Mouse (Mus musculus): ENCODE data around the gene Rnf144b. TPM values are rescaled to one million over a fixed set of nuclear protein-coding genes. Genes with fewer than 3 reads are reported as not detected.

Gene Rnf144b
- polyA plus RNA-seq, 1 experiment from 2014 or later = 1.0 TPM

DNA sequence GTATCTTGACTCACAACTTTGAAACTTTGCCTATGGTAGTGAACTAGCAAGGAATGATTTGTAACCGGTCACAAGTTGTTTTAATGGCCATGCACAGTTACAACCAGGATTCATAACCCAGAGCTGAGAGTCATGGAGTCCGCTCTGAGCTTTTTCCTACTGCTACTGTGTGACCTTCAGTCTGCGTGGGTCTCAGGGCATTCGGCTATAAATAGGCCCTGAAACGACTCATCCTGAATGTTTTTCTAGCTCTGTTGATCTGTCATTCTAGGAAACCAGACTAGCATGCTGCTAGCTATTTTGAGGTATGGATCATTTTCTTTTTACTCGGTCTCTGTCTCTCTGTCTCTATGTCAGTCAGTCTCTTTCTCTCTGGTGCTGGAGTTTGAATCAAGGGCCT, 20.3 kb downstream of the Rnf144b start:
- WGBS = 72% methylated on average over 6 of the region's 6 CpGs
- H3K9me3 ChIP-seq (ENCODE audit: control insufficient read depth, low read length) = no peaks in the 10 kb centered on the region
- no peak overlapping the region for H3K4me2 ChIP-seq (ENCODE audit: low read depth, low read length)
- no peak for ATAC-seq
- no peaks in the 10 kb centered on the region for H3K36me3 ChIP-seq (ENCODE audit: control insufficient read depth, insufficient read depth, low read length)
- H3K27me3 ChIP-seq (replicated peaks; ENCODE audit: control insufficient read depth, insufficient read depth, low read length) = no peaks in the 10 kb centered on the region
- H3K9ac ChIP-seq (ENCODE audit: low read depth, low read length) = no peak overlapping the region
- H3K4me1 ChIP-seq (ENCODE audit: control insufficient read depth, insufficient read depth, low read length) = no peaks in the 10 kb centered on the region
- H3K4me3 ChIP-seq (ENCODE audit: low read length) = no peak overlapping the region
- no peak overlapping the region for H3K27ac ChIP-seq (ENCODE audit: low read length)

DNA sequence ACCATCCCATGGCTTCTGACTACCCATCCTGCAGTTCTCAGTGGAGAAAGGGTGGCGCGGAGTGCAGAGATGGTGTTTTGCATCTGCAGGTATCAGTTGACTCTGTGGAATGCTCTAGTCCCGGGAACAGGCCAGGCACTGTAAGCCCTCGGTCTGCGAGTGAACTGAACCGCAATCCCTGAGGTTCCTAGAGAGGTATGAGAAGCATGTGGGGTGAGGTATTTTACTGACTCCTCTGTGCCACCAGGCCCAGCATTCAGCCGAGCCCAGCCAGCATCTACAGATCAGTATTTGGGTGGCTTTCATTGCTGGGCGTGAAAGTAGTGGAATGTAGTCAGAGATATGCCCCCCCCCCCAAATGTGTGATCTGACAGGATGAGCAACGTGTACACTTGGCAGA, 23.5 kb downstream of the Rnf144b start:
- H3K4me2 ChIP-seq (ENCODE audit: low read depth, low read length) = no peak overlapping the region
- no peaks in the 10 kb centered on the region for H3K27me3 ChIP-seq (replicated peaks; ENCODE audit: control insufficient read depth, insufficient read depth, low read length)
- no peak for ATAC-seq
- no peaks in the 10 kb centered on the region for H3K36me3 ChIP-seq (ENCODE audit: control insufficient read depth, insufficient read depth, low read length)
- H3K9me3 ChIP-seq (ENCODE audit: control insufficient read depth, low read length) = no peaks in the 10 kb centered on the region
- 58% methylated on average over 9 of the region's 9 CpGs for WGBS
- H3K27ac ChIP-seq (ENCODE audit: low read length) = no peak overlapping the region
- no peak overlapping the region for H3K4me3 ChIP-seq (ENCODE audit: low read length)
- H3K9ac ChIP-seq (ENCODE audit: low read depth, low read length) = no peak overlapping the region
- H3K4me1 ChIP-seq (ENCODE audit: control insufficient read depth, insufficient read depth, low read length) = no peaks in the 10 kb centered on the region

DNA sequence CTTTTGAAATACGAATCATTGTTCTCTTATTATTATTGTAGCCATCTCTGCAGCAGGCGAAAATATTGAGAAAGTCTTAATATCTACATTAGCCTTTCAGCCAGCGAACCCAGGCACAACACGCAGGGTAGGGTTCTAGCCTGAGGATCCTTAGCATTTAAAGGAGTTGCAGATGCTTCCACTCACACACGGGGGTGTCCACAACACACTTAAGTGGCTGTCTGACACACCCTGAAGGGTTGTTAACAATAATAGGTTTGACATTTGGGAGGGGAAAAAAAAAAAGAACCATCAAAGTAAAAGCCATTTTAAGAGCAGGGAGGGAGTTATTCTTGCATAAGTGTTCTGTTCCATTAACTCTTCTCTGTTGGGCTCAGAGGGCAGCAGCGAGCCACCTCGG, 23.9 kb downstream of the Rnf144b start:
- Histone ChIP-seq H3K27me3 (replicated peaks; ENCODE audit: control insufficient read depth, insufficient read depth, low read length) (no peaks in the 10 kb centered on the region), H3K4me2 (ENCODE audit: low read depth, low read length) (no peak overlapping the region), H3K4me3 (ENCODE audit: low read length) (no peak overlapping the region), H3K9me3 (ENCODE audit: control insufficient read depth, low read length) (no peaks in the 10 kb centered on the region), H3K4me1 (ENCODE audit: control insufficient read depth, insufficient read depth, low read length) (no peaks in the 10 kb centered on the region), H3K9ac (ENCODE audit: low read depth, low read length) (no peak overlapping the region), H3K36me3 (ENCODE audit: control insufficient read depth, insufficient read depth, low read length) (no peaks in the 10 kb centered on the region), H3K27ac (ENCODE audit: low read length) (no peak overlapping the region)
- ATAC-seq = no peak
- 66% methylated on average over 7 of the region's 7 CpGs for WGBS

DNA sequence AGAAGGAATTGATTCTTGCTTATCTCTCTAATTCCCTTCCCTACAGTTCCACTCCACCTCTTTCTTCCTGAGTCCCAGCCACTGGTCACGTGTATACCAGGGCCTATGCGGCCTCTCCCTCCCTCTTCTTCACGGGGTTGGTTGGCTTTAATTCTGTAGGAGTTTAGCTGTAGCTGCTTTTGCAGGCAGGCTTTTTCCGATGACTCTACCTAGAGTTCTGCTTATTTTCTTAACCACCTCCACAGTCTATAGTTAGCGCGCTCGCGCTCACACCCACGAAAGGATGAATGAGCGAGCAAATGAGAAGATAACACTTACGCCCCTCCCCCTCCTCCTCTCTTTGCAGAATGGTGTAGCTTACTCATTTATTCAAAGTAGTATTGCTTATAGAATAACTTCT, 26.1 kb downstream of the Rnf144b start:
- WGBS = 62% methylated on average over 11 of the region's 11 CpGs
- Histone ChIP-seq H3K4me1 (ENCODE audit: control insufficient read depth, insufficient read depth, low read length) (no peaks in the 10 kb centered on the region), H3K4me3 (ENCODE audit: low read length) (no peak overlapping the region), H3K9me3 (ENCODE audit: control insufficient read depth, low read length) (no peaks in the 10 kb centered on the region), H3K9ac (ENCODE audit: low read depth, low read length) (no peak overlapping the region), H3K36me3 (ENCODE audit: control insufficient read depth, insufficient read depth, low read length) (no peaks in the 10 kb centered on the region), H3K27me3 (replicated peaks; ENCODE audit: control insufficient read depth, insufficient read depth, low read length) (no peaks in the 10 kb centered on the region), H3K27ac (ENCODE audit: low read length) (no peak overlapping the region), H3K4me2 (ENCODE audit: low read depth, low read length) (no peak overlapping the region)
- ATAC-seq = no peak

DNA sequence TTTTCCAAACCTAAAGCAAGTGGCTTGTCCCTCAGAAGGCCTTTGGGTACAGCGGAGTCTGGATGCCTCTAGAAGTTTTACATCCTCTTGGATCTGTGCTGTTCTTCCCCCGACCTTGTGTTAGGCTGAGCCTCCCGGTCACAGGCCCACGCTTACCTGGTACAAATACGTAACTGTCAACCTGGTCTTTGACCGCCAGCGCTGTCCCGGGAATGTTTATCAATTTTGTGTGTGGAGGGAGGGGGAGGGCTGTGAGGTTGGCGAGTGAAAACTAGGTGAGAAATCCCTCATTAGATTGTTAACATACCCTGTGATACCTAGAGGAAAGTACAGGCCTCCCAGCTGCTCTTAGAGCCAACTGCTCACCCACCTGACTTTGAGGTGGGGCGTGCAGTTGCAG, 27.5 kb downstream of the Rnf144b start:
- H3K4me1 ChIP-seq (ENCODE audit: control insufficient read depth, insufficient read depth, low read length) = no peaks in the 10 kb centered on the region
- no peaks in the 10 kb centered on the region for H3K36me3 ChIP-seq (ENCODE audit: control insufficient read depth, insufficient read depth, low read length)
- H3K9ac ChIP-seq (ENCODE audit: low read depth, low read length) = no peak overlapping the region
- no peak overlapping the region for H3K4me3 ChIP-seq (ENCODE audit: low read length)
- 72% methylated on average over 10 of the region's 10 CpGs for WGBS
- no peak overlapping the region for H3K4me2 ChIP-seq (ENCODE audit: low read depth, low read length)
- no peaks in the 10 kb centered on the region for H3K27me3 ChIP-seq (replicated peaks; ENCODE audit: control insufficient read depth, insufficient read depth, low read length)
- H3K27ac ChIP-seq (ENCODE audit: low read length) = no peak overlapping the region
- no peak for ATAC-seq
- no peaks in the 10 kb centered on the region for H3K9me3 ChIP-seq (ENCODE audit: control insufficient read depth, low read length)

DNA sequence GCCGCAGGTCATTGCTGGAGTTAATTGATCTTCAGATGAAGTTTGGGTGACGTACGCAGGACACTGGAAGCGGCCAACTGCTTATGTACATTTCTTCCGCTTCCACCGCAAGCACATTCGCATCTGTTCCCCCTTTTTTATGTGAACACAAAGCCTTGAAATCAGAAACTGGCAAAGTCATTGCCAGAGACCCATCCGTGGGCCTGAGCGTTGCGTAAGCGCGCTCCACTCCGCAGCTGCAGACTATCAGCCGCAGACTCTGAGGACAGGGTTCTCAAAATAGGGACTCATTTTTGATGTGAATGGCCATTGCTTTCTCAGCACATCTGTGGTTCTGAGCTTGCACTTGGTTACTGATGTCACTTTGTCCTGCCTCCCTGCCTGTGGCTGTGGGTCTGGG, 28.6 kb downstream of the Rnf144b start:
- Histone ChIP-seq H3K4me1 (ENCODE audit: control insufficient read depth, insufficient read depth, low read length) (no peaks in the 10 kb centered on the region), H3K27me3 (replicated peaks; ENCODE audit: control insufficient read depth, insufficient read depth, low read length) (no peaks in the 10 kb centered on the region), H3K9me3 (ENCODE audit: control insufficient read depth, low read length) (no peaks in the 10 kb centered on the region), H3K4me3 (ENCODE audit: low read length) (no peak overlapping the region), H3K36me3 (ENCODE audit: control insufficient read depth, insufficient read depth, low read length) (no peaks in the 10 kb centered on the region), H3K9ac (ENCODE audit: low read depth, low read length) (no peak overlapping the region), H3K27ac (ENCODE audit: low read length) (no peak overlapping the region), H3K4me2 (ENCODE audit: low read depth, low read length) (no peak overlapping the region)
- no peak for ATAC-seq
- 93% methylated on average over 14 of the region's 14 CpGs for WGBS

DNA sequence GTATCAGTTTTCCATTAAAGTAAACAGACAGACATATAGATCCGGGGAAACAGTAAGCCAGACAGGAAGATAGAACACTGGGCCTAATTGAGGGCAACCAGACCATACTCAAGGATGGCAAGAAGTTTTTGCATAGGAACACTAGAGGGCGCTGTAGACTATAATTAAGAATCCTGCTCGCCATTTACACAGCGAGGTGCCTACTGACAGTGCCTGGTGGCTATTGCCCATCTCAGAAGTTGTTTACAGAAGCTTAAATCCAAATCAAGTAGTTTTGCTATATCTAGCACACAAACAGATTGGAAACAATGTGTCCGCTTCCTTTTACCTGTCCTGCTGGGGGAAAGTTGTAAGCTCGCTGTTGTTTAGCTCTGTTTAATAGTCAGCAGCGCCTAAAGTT, 29.9 kb downstream of the Rnf144b start:
- WGBS = 34% methylated on average over 7 of the region's 7 CpGs
- Histone ChIP-seq H3K4me1 (ENCODE audit: control insufficient read depth, insufficient read depth, low read length) (no peaks in the 10 kb centered on the region), H3K27me3 (replicated peaks; ENCODE audit: control insufficient read depth, insufficient read depth, low read length) (no peaks in the 10 kb centered on the region), H3K9ac (ENCODE audit: low read depth, low read length) (no peak overlapping the region), H3K27ac (ENCODE audit: low read length) (no peak overlapping the region), H3K36me3 (ENCODE audit: control insufficient read depth, insufficient read depth, low read length) (no peaks in the 10 kb centered on the region), H3K9me3 (ENCODE audit: control insufficient read depth, low read length) (no peaks in the 10 kb centered on the region), H3K4me3 (ENCODE audit: low read length) (no peak overlapping the region), H3K4me2 (ENCODE audit: low read depth, low read length) (no peak overlapping the region)
- no peak for ATAC-seq

DNA sequence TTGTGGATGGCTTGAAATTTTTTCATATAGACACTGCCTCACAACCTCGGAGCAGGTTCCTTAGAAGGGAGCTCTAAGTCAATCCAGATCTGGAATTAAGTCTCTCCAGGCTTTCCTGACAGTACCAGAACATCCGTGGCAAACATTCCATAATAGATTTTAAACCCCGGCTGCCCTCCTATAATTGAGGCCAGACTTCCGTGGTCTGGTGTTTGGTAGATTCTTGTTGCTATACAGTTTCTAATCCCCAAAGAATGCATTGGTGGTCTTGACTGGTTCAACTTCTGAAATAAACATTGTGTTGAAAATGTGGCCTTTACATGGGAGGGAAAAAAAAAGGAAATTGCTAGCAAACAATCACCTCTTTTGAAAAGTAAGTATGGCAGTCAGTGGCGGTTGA, 30.8 kb downstream of the Rnf144b start:
- H3K36me3 ChIP-seq (ENCODE audit: control insufficient read depth, insufficient read depth, low read length) = no peaks in the 10 kb centered on the region
- H3K27ac ChIP-seq (ENCODE audit: low read length) = no peak overlapping the region
- no peaks in the 10 kb centered on the region for H3K4me1 ChIP-seq (ENCODE audit: control insufficient read depth, insufficient read depth, low read length)
- 63% methylated on average over 5 of the region's 5 CpGs for WGBS
- no peak for ATAC-seq
- H3K4me3 ChIP-seq (ENCODE audit: low read length) = no peak overlapping the region
- H3K9me3 ChIP-seq (ENCODE audit: control insufficient read depth, low read length) = no peaks in the 10 kb centered on the region
- no peak overlapping the region for H3K9ac ChIP-seq (ENCODE audit: low read depth, low read length)
- no peaks in the 10 kb centered on the region for H3K27me3 ChIP-seq (replicated peaks; ENCODE audit: control insufficient read depth, insufficient read depth, low read length)
- no peak overlapping the region for H3K4me2 ChIP-seq (ENCODE audit: low read depth, low read length)

DNA sequence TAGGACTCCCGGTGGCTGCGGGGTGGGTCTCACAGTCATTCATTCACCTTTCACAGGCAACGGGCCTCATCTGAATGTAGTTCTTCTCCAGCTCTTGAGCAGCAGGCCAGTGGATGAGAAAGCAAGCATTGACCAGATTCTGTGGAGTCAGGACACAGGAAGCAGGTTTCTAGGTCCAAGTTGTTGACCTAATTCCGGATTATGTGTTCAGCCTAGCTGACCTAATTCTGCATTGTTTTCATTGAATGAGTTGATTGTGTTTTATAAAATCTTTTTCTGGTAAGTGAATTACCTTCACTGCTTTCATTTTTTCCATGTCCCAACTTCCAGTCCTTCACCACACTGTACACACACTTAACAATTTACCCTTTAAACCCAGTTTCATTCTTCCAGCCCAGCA, 32.4 kb downstream of the Rnf144b start:
- 55% methylated on average over 4 of the region's 4 CpGs for WGBS
- no peak for ATAC-seq

DNA sequence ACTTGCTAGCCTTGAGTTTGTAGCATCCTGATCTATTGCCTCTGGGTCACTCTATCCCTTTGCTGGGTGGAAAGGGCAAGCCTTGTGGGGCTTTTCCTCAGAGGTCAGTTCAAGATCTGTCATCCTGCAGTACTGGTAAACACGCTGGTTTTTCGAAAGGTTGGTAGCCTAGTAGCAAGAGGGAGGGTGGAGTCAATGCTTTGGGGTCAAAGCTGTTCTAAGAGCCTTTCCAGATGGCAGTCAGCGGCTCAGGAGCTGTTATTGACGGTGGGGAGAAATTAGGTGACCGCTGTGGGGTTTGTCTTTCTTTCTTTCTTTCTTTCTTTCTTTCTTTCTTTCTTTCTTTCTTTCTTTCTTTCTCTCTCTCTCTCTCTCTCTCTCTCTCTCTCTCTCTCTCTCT, 34.4 kb downstream of the Rnf144b start:
- no peak for ATAC-seq
- Histone ChIP-seq H3K27ac (ENCODE audit: low read length) (no peak overlapping the region), H3K27me3 (replicated peaks; ENCODE audit: control insufficient read depth, insufficient read depth, low read length) (no peaks in the 10 kb centered on the region), H3K9me3 (ENCODE audit: control insufficient read depth, low read length) (no peaks in the 10 kb centered on the region), H3K4me1 (ENCODE audit: control insufficient read depth, insufficient read depth, low read length) (no peaks in the 10 kb centered on the region), H3K36me3 (ENCODE audit: control insufficient read depth, insufficient read depth, low read length) (no peaks in the 10 kb centered on the region), H3K4me2 (ENCODE audit: low read depth, low read length) (no peak overlapping the region), H3K9ac (ENCODE audit: low read depth, low read length) (no peak overlapping the region), H3K4me3 (ENCODE audit: low read length) (no peak overlapping the region)
- WGBS = 56% methylated on average over 5 of the region's 5 CpGs

More for the DNA sequence above, 32.4 kb downstream of the Rnf144b start:
- Histone ChIP-seq H3K27ac (ENCODE audit: low read length) (no peak overlapping the region), H3K27me3 (replicated peaks; ENCODE audit: control insufficient read depth, insufficient read depth, low read length) (no peaks in the 10 kb centered on the region), H3K4me3 (ENCODE audit: low read length) (no peak overlapping the region), H3K9ac (ENCODE audit: low read depth, low read length) (no peak overlapping the region), H3K36me3 (ENCODE audit: control insufficient read depth, insufficient read depth, low read length) (no peaks in the 10 kb centered on the region), H3K4me1 (ENCODE audit: control insufficient read depth, insufficient read depth, low read length) (no peaks in the 10 kb centered on the region), H3K4me2 (ENCODE audit: low read depth, low read length) (no peak overlapping the region), H3K9me3 (ENCODE audit: control insufficient read depth, low read length) (no peaks in the 10 kb centered on the region)

All from intestine, embryonic 16.5 days (tissue).